ENCODE assay signal across 24 mouse cellular contexts in genomic region chr10:76683461-76683860, GRCm38 (mm10). TPM values are rescaled to one million over a fixed set of nuclear protein-coding genes. Genes with fewer than 3 reads are reported as not detected.
DNase-seq lines count a peak whose midpoint lies in the region; ATAC-seq and TF ChIP-seq lines count a peak whose summit lies in the region.
"Had no signal": no experiment of that assay in that cellular context is flagged by ENCODE, and none has a peak within 500 bp of the region (broad histone marks: within the 10 kb centered on the region; RNA-seq: fewer than 3 reads in every experiment).

No protein-coding gene starts in this region.

- no peak for TF ChIP-seq CTCF in stomach, postnatal 0 days (IDR thresholded peaks at IDR 0.05; ENCODE audit: low read depth)

- no peak for ATAC-seq in embryonic facial prominence, embryonic 13.5 days (ENCODE audit: insufficient number of reproducible peaks, insufficient read depth, low FRiP score, low TSS enrichment, low read depth)
- no peak for ATAC-seq in heart, embryonic 16.5 days (replicated peaks; ENCODE audit: extremely low read depth, insufficient read depth, low FRiP score)
- ATAC-seq in lung, embryonic 16.5 days (ENCODE audit: low read depth) = no peak
- no peak for ATAC-seq in stomach, postnatal 0 days (ENCODE audit: low FRiP score, low TSS enrichment)
- ATAC-seq in midbrain, embryonic 13.5 days = no peak
- ATAC-seq: forebrain, postnatal 0 days had no signal

- no peaks in the 10 kb centered on the region for H3K36me3 ChIP-seq in embryonic facial prominence, embryonic 13.5 days
- H3K36me3 ChIP-seq in embryonic facial prominence, embryonic 10.5 days (replicated peaks) = no peaks in the 10 kb centered on the region
- no peaks in the 10 kb centered on the region for H3K36me3 ChIP-seq in heart, embryonic 16.5 days (ENCODE audit: control insufficient read depth, insufficient read depth)
- no peaks in the 10 kb centered on the region for H3K36me3 ChIP-seq in lung, embryonic 16.5 days (ENCODE audit: control insufficient read depth, insufficient read depth, low read length)
- H3K36me3 ChIP-seq in stomach, postnatal 0 days (ENCODE audit: control insufficient read depth, insufficient read depth, low read length) = no peaks in the 10 kb centered on the region
- H3K36me3 ChIP-seq in midbrain, embryonic 13.5 days = no peaks in the 10 kb centered on the region
- H3K36me3 ChIP-seq: forebrain, embryonic 12.5 days; G1E; hindbrain, embryonic 13.5 days; neural tube, embryonic 12.5 days had no signal

- no peak overlapping the region for H3K4me2 ChIP-seq in embryonic facial prominence, embryonic 13.5 days
- H3K4me2 ChIP-seq in heart, embryonic 16.5 days (ENCODE audit: low read depth, low read length) = no peak overlapping the region
- H3K4me2 ChIP-seq in lung, embryonic 16.5 days (ENCODE audit: low read depth, low read length) = no peak overlapping the region
- no peak overlapping the region for H3K4me2 ChIP-seq in stomach, postnatal 0 days (replicated peaks; ENCODE audit: low read depth)
- H3K4me2 ChIP-seq in midbrain, embryonic 13.5 days (replicated peaks) = no peak overlapping the region
- H3K4me2 ChIP-seq: forebrain, embryonic 12.5 days; hindbrain, embryonic 13.5 days; midbrain, embryonic 11.5 days; neural tube, embryonic 12.5 days had no signal

- H3K27ac ChIP-seq in embryonic facial prominence, embryonic 13.5 days = peak overlapping the region; percentile 33; the same call in 1 of the 2 replicates
- no peak overlapping the region for H3K27ac ChIP-seq in embryonic facial prominence, embryonic 10.5 days (replicated peaks)
- 0 out of 2 replicates have a peak overlapping the region, but pooled peaks have one; percentile 4 for H3K27ac ChIP-seq in heart, embryonic 16.5 days (ENCODE audit: low read length)
- peak overlapping the region; percentile 86 for H3K27ac ChIP-seq in lung, embryonic 16.5 days (ENCODE audit: low read length)
- 0 out of 2 replicates have a peak overlapping the region, but pooled peaks have one; percentile 13 for H3K27ac ChIP-seq in stomach, postnatal 0 days (replicated peaks)
- no peak overlapping the region for H3K27ac ChIP-seq in midbrain, embryonic 13.5 days
- H3K27ac ChIP-seq: forebrain, embryonic 12.5 days; hindbrain, embryonic 13.5 days; liver, embryonic 14.5 days; neural tube, embryonic 12.5 days had no signal

- H3K27me3 ChIP-seq in embryonic facial prominence, embryonic 13.5 days = no peaks in the 10 kb centered on the region
- no peaks in the 10 kb centered on the region for H3K27me3 ChIP-seq in embryonic facial prominence, embryonic 10.5 days (replicated peaks; ENCODE audit: low read depth, poor library complexity, severe bottlenecking)
- no peaks in the 10 kb centered on the region for H3K27me3 ChIP-seq in heart, embryonic 16.5 days (ENCODE audit: control insufficient read depth, insufficient read depth, low read length)
- no peaks in the 10 kb centered on the region for H3K27me3 ChIP-seq in lung, embryonic 16.5 days (ENCODE audit: control insufficient read depth, insufficient read depth, low read depth, low read length)
- H3K27me3 ChIP-seq in stomach, postnatal 0 days (ENCODE audit: control insufficient read depth, insufficient read depth, low read length) = no peaks in the 10 kb centered on the region
- no peaks in the 10 kb centered on the region for H3K27me3 ChIP-seq in midbrain, embryonic 13.5 days
- H3K27me3 ChIP-seq: forebrain, embryonic 12.5 days; hindbrain, embryonic 13.5 days; neural tube, embryonic 12.5 days had no signal

- H3K9me3 ChIP-seq in embryonic facial prominence, embryonic 13.5 days = no peaks in the 10 kb centered on the region
- no peaks in the 10 kb centered on the region for H3K9me3 ChIP-seq in embryonic facial prominence, embryonic 10.5 days
- H3K9me3 ChIP-seq in heart, embryonic 16.5 days (replicated peaks; ENCODE audit: control insufficient read depth, low read length) = no peaks in the 10 kb centered on the region
- no peaks in the 10 kb centered on the region for H3K9me3 ChIP-seq in lung, embryonic 16.5 days (ENCODE audit: control insufficient read depth, low read length)
- H3K9me3 ChIP-seq in stomach, postnatal 0 days (ENCODE audit: control insufficient read depth, low read length) = no peaks in the 10 kb centered on the region
- H3K9me3 ChIP-seq in midbrain, embryonic 13.5 days = no peaks in the 10 kb centered on the region
- H3K9me3 ChIP-seq: forebrain, embryonic 12.5 days; G1E; hindbrain, embryonic 13.5 days; neural tube, embryonic 12.5 days had no signal

- no peak for TF ChIP-seq EP300 in stomach, postnatal 0 days (optimal IDR thresholded peaks at IDR 0.05)

- H3K4me1 ChIP-seq in embryonic facial prominence, embryonic 13.5 days = peaks cover 34% of the 10 kb centered on the region
- peaks cover 24% of the 10 kb centered on the region for H3K4me1 ChIP-seq in embryonic facial prominence, embryonic 10.5 days
- peaks cover 8% of the 10 kb centered on the region for H3K4me1 ChIP-seq in heart, embryonic 16.5 days (ENCODE audit: control insufficient read depth, insufficient read depth, low read length)
- peaks cover 29% of the 10 kb centered on the region for H3K4me1 ChIP-seq in lung, embryonic 16.5 days (replicated peaks; ENCODE audit: control insufficient read depth, insufficient read depth, low read length)
- H3K4me1 ChIP-seq in stomach, postnatal 0 days (replicated peaks; ENCODE audit: control insufficient read depth, insufficient read depth) = 0 out of 2 replicates have a peak, but pooled peaks cover 3% of the 10 kb centered on the region
- H3K4me1 ChIP-seq in midbrain, embryonic 13.5 days (replicated peaks) = no peaks in the 10 kb centered on the region
- H3K4me1 ChIP-seq: forebrain, embryonic 12.5 days; hindbrain, embryonic 13.5 days; neural tube, embryonic 12.5 days had no signal

- no peak overlapping the region for H3K9ac ChIP-seq in embryonic facial prominence, embryonic 13.5 days
- no peak overlapping the region for H3K9ac ChIP-seq in heart, embryonic 16.5 days (ENCODE audit: low read length)
- 0 out of 2 replicates have a peak overlapping the region, but pooled peaks have one; percentile 19 for H3K9ac ChIP-seq in lung, embryonic 16.5 days (ENCODE audit: low read length)
- no peak overlapping the region for H3K9ac ChIP-seq in stomach, postnatal 0 days (ENCODE audit: low read length)
- H3K9ac ChIP-seq in midbrain, embryonic 13.5 days (replicated peaks) = no peak overlapping the region
- H3K9ac ChIP-seq: forebrain, embryonic 12.5 days; forebrain, postnatal 0 days; hindbrain, embryonic 13.5 days; liver, embryonic 14.5 days; neural tube, embryonic 12.5 days had no signal

- DNase-seq in embryonic facial prominence, embryonic 10.5 days (ENCODE audit: low spot score) = no peak
- no peak for DNase-seq in heart, postnatal 14 days
- DNase-seq in lung, postnatal 14 days = no peak
- DNase-seq in stomach, postnatal 0 days (ENCODE audit: low spot score) = no peak
- DNase-seq: adrenal gland, postnatal 10 days; cerebellum, adult 9-10 months; embryo, embryonic 11 days; forebrain, postnatal 0 days; heart, postnatal 4 days; kidney, adult 2 months; layer of hippocampus, postnatal 36 days; right cerebral cortex, adult 18-20 months; spleen, adult 18-20 months had no signal

- WGBS in embryonic facial prominence, embryonic 13.5 days = 65% methylated on average over 7 of the region's 7 CpGs
- 84% methylated on average over 7 of the region's 7 CpGs for WGBS in embryonic facial prominence, embryonic 10.5 days
- WGBS in heart, embryonic 16.5 days = 71% methylated on average over 7 of the region's 7 CpGs
- 43% methylated on average over 7 of the region's 7 CpGs for WGBS in lung, embryonic 16.5 days
- 61% methylated on average over 7 of the region's 7 CpGs for WGBS in stomach, postnatal 0 days
- WGBS in midbrain, embryonic 13.5 days = 49% methylated on average over 7 of the region's 7 CpGs

- intact Hi-C loops in heart, postnatal 14 days (cut with DNase I) = no loop called here

- no peak overlapping the region for H3K4me3 ChIP-seq in embryonic facial prominence, embryonic 13.5 days
- H3K4me3 ChIP-seq in embryonic facial prominence, embryonic 10.5 days = no peak overlapping the region
- H3K4me3 ChIP-seq in heart, embryonic 16.5 days (ENCODE audit: low read length) = no peak overlapping the region
- H3K4me3 ChIP-seq in lung, embryonic 16.5 days (ENCODE audit: low read length) = no peak overlapping the region
- H3K4me3 ChIP-seq in stomach, postnatal 0 days (ENCODE audit: low read depth, low read length) = no peak overlapping the region
- no peak overlapping the region for H3K4me3 ChIP-seq in midbrain, embryonic 13.5 days (replicated peaks)
- H3K4me3 ChIP-seq: forebrain, embryonic 12.5 days; hindbrain, embryonic 13.5 days; myocyte; neural tube, embryonic 12.5 days had no signal

RNA-seq across cellular contexts. Expression of gene Col6a1, which starts 42.5 kb away (rescaled TPM):
- 174 and 175 TPM in 2 replicates for polyA plus RNA-seq in embryonic facial prominence, embryonic 13.5 days (2015; fragmentation: Nextera tagmentation; extraction: Ambion mirVana)
- polyA plus RNA-seq in embryonic facial prominence, embryonic 10.5 days (2016; fragmentation: Nextera tagmentation; extraction: Ambion mirVana) = 7.0 and 12.3 TPM in 2 replicates
- polyA plus RNA-seq in heart, embryonic 16.5 days (2015; fragmentation: Nextera tagmentation; extraction: Ambion mirVana) = 105 and 125 TPM in 2 replicates
- total RNA-seq in heart, postnatal 14 days (2021) = 100 to 1,000 TPM; 142 to 151 TPM
- polyA plus RNA-seq in lung, embryonic 16.5 days (2015; fragmentation: Nextera tagmentation; extraction: Ambion mirVana) = 329 and 333 TPM in 2 replicates
- polyA plus RNA-seq in stomach, postnatal 0 days (2015; fragmentation: Nextera tagmentation; extraction: Ambion mirVana) = 169 and 175 TPM in 2 replicates
- polyA plus RNA-seq in midbrain, embryonic 13.5 days (2015; fragmentation: Nextera tagmentation; extraction: Ambion mirVana) = 10.1 and 12.7 TPM in 2 replicates
- polyA plus RNA-seq: G1E had no signal

Comparison
In these comparisons a context has a peak if more than half of its experiments do, and no peak if none do; other contexts are left out.
1. H3K27ac ChIP-seq: peak in embryonic facial prominence, embryonic 13.5 days (single experiment), heart, embryonic 16.5 days (single experiment), lung, embryonic 16.5 days (single experiment) and stomach, postnatal 0 days (single experiment); none in embryonic facial prominence, embryonic 10.5 days (single experiment) and midbrain, embryonic 13.5 days (single experiment).